Mouse (Mus musculus) C2C12 (cell line): ENCODE data around the gene Fkbp1b.

Experiments
- CTCF ChIP-seq: IDR thresholded peaks from one replicate; pipeline ENCODE4 v1.5.1; 2011; ENCODE audit not compliant: control insufficient read depth, insufficient read depth, insufficient read length
- MAX ChIP-seq: IDR thresholded peaks from one replicate; pipeline ENCODE4 v1.6.1; 2011; ENCODE audit warnings: mild to moderate bottlenecking, control low read depth
- USF1 ChIP-seq: IDR thresholded peaks from one replicate; pipeline ENCODE4 v1.6.1; 2011; ENCODE audit warnings: low read depth, mild to moderate bottlenecking, control low read depth, moderate library complexity

GRCm38 (mm10) chr12:4879048-4879447 lies 37.7 kb upstream of the Fkbp1b start:
- no peak for TF ChIP-seq CTCF
- TF ChIP-seq USF1, result no peak
- no peak for TF ChIP-seq MAX
